ENCODE assay signal across 23 mouse cellular contexts in the genomic region with DNA sequence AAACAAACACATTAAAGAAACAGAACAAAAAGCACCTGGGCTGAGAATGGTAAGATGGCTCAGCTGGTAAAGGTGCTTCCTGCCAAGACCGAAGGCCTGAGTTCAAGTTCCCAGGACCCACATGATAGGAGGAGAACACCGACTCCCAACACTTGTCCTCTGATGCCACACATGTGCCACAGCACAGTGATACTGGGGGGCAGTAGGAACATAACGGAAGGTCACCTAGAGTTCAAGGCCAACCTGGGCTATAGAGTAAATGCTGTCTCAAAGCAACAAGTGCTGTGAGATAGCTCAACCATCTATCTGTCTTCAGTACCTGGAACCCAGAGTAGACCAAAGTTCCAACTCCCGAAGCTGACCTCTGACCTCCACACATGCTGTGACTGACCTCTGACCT. TPM values are rescaled to one million over a fixed set of nuclear protein-coding genes. Genes with fewer than 3 reads are reported as not detected.
DNase-seq lines count a peak whose midpoint lies in the region; ATAC-seq and TF ChIP-seq lines count a peak whose summit lies in the region.
"Had no signal": no experiment of that assay in that cellular context is flagged by ENCODE, and none has a peak within 500 bp of the region (broad histone marks: within the 10 kb centered on the region; RNA-seq: fewer than 3 reads in every experiment).

No protein-coding gene starts in this region.

- TF ChIP-seq CTCF in spleen, adult 2 months (IDR thresholded peaks at IDR 0.05; ENCODE audit: extremely low read depth, insufficient read depth, insufficient read length, insufficient replicate concordance): no peak
- no peak for TF ChIP-seq CTCF in intestine, postnatal 0 days (IDR thresholded peaks at IDR 0.05; ENCODE audit: low read depth)

- no peak overlapping the region for H3K4me2 ChIP-seq in heart, embryonic 13.5 days
- H3K4me2 ChIP-seq in heart, embryonic 11.5 days: no peak overlapping the region
- H3K4me2 ChIP-seq in intestine, postnatal 0 days (replicated peaks; ENCODE audit: low read depth): no peak overlapping the region
- H3K4me2 ChIP-seq: embryonic facial prominence, embryonic 12.5 days; forebrain, embryonic 13.5 days; hindbrain, embryonic 14.5 days; limb, embryonic 13.5 days; midbrain, embryonic 13.5 days; neural tube, embryonic 12.5 days had no signal

- H3K4me1 ChIP-seq in heart, embryonic 13.5 days: peaks cover 34% of the 10 kb centered on the region
- H3K4me1 ChIP-seq in heart, embryonic 11.5 days (ENCODE audit: control insufficient read depth, insufficient read depth, low read length): no peaks in the 10 kb centered on the region
- peaks cover 11% of the 10 kb centered on the region; the same call in 1 of the 2 replicates for H3K4me1 ChIP-seq in spleen, adult 2 months (ENCODE audit: control insufficient read depth, insufficient read depth, insufficient read length)
- H3K4me1 ChIP-seq in intestine, postnatal 0 days (replicated peaks; ENCODE audit: control insufficient read depth, insufficient read depth, low read length): peaks cover 10% of the 10 kb centered on the region; the same call in 1 of the 2 replicates
- H3K4me1 ChIP-seq: embryonic facial prominence, embryonic 12.5 days; forebrain, embryonic 13.5 days; limb, embryonic 13.5 days; midbrain, embryonic 13.5 days; neural tube, embryonic 12.5 days had no signal

- peaks cover 100% of the 10 kb centered on the region for H3K79me2 ChIP-seq in macrophage (ENCODE audit: inconsistent target)

- no peak for DNase-seq in spleen, adult 2 months (ENCODE audit: low read depth in 1 of 2, low spot score in 2 of 2)
- no peak for DNase-seq in spleen, postnatal 36 days (ENCODE audit: low spot score in 2 of 2)
- no peak for DNase-seq in left cerebral cortex, adult 9 months (ENCODE audit: low spot score in 2 of 2)
- no peak for DNase-seq in lung, postnatal 36 days
- DNase-seq: adrenal gland, adult 8-10 months; cerebellum, adult 11 months; cerebellum, postnatal 10 days; kidney, adult 11 months; lung, adult 2 months had no signal

- peaks cover 37% of the 10 kb centered on the region for H3K36me3 ChIP-seq in heart, embryonic 13.5 days
- peaks cover 3% of the 10 kb centered on the region for H3K36me3 ChIP-seq in heart, embryonic 11.5 days (ENCODE audit: control insufficient read depth, insufficient read depth, low read length)
- H3K36me3 ChIP-seq in spleen, adult 2 months (ENCODE audit: control insufficient read depth, insufficient read depth, low read length): peaks cover 6% of the 10 kb centered on the region
- peaks cover 4% of the 10 kb centered on the region for H3K36me3 ChIP-seq in intestine, postnatal 0 days (ENCODE audit: control insufficient read depth, insufficient read depth)
- peaks cover 50% of the 10 kb centered on the region for H3K36me3 ChIP-seq in macrophage (ENCODE audit: inconsistent target)
- H3K36me3 ChIP-seq: midbrain, embryonic 13.5 days; neural tube, embryonic 12.5 days had no signal

- H3K9ac ChIP-seq in heart, embryonic 13.5 days: no peak overlapping the region
- H3K9ac ChIP-seq in heart, embryonic 11.5 days (ENCODE audit: low read depth, low read length): no peak overlapping the region
- H3K9ac ChIP-seq in intestine, postnatal 0 days (ENCODE audit: low read depth, low read length): no peak overlapping the region
- H3K9ac ChIP-seq: embryonic facial prominence, embryonic 12.5 days; forebrain, embryonic 13.5 days; hindbrain, embryonic 14.5 days; limb, embryonic 13.5 days; midbrain, embryonic 13.5 days; neural tube, embryonic 12.5 days had no signal

- no peak for TF ChIP-seq POLR2A in spleen, adult 2 months (IDR thresholded peaks at IDR 0.05; ENCODE audit: low read depth, low read length)

- no peak overlapping the region for H3K4me3 ChIP-seq in heart, embryonic 13.5 days
- no peak overlapping the region for H3K4me3 ChIP-seq in heart, embryonic 11.5 days (ENCODE audit: low read depth, low read length)
- 0 out of 2 replicates have a peak overlapping the region, but pooled peaks have one; percentile 2 for H3K4me3 ChIP-seq in spleen, adult 2 months (ENCODE audit: extremely low read depth, insufficient read depth, insufficient read length)
- no peak overlapping the region for H3K4me3 ChIP-seq in intestine, postnatal 0 days (ENCODE audit: low read depth, low read length)
- H3K4me3 ChIP-seq in macrophage (ENCODE audit: inconsistent target): no peak overlapping the region
- H3K4me3 ChIP-seq: embryonic facial prominence, embryonic 12.5 days; erythroblast, embryonic 14.5 days; forebrain, embryonic 13.5 days; heart, adult 2 months; limb, embryonic 13.5 days; midbrain, embryonic 13.5 days; neural tube, embryonic 12.5 days had no signal

- H3K27me3 ChIP-seq in heart, embryonic 13.5 days (replicated peaks): no peaks in the 10 kb centered on the region
- no peaks in the 10 kb centered on the region for H3K27me3 ChIP-seq in heart, embryonic 11.5 days (ENCODE audit: control insufficient read depth, insufficient read depth, low read length)
- no peaks in the 10 kb centered on the region for H3K27me3 ChIP-seq in spleen, adult 2 months (ENCODE audit: control insufficient read depth, insufficient read depth, low read length)
- H3K27me3 ChIP-seq in intestine, postnatal 0 days (replicated peaks; ENCODE audit: control insufficient read depth, insufficient read depth, low read length): no peaks in the 10 kb centered on the region
- H3K27me3 ChIP-seq: embryonic facial prominence, embryonic 12.5 days; forebrain, embryonic 13.5 days; limb, embryonic 13.5 days; midbrain, embryonic 13.5 days; neural tube, embryonic 12.5 days had no signal

- no peaks in the 10 kb centered on the region for H3K9me3 ChIP-seq in heart, embryonic 13.5 days
- H3K9me3 ChIP-seq in heart, embryonic 11.5 days (replicated peaks; ENCODE audit: control insufficient read depth, low read length): no peaks in the 10 kb centered on the region
- H3K9me3 ChIP-seq in intestine, postnatal 0 days (ENCODE audit: control insufficient read depth): no peaks in the 10 kb centered on the region
- H3K9me3 ChIP-seq: embryonic facial prominence, embryonic 12.5 days; forebrain, embryonic 13.5 days; limb, embryonic 13.5 days; midbrain, embryonic 13.5 days; neural tube, embryonic 12.5 days had no signal

- H3K27ac ChIP-seq in heart, embryonic 13.5 days (replicated peaks): peak overlapping the region; percentile 63
- no peak overlapping the region for H3K27ac ChIP-seq in heart, embryonic 11.5 days (ENCODE audit: low read depth, low read length)
- peak overlapping the region; percentile 77 for H3K27ac ChIP-seq in spleen, adult 2 months (ENCODE audit: insufficient read depth, low read length)
- peak overlapping the region; percentile 52; the same call in 1 of the 2 replicates for H3K27ac ChIP-seq in intestine, postnatal 0 days (ENCODE audit: low read depth, low read length)
- peak overlapping the region; percentile 62 for H3K27ac ChIP-seq in macrophage
- H3K27ac ChIP-seq: embryonic facial prominence, embryonic 12.5 days; forebrain, embryonic 13.5 days; heart, adult 2 months; hindbrain, embryonic 14.5 days; limb, embryonic 13.5 days; midbrain, embryonic 13.5 days; neural tube, embryonic 12.5 days had no signal

- WGBS in heart, embryonic 13.5 days: 79% methylated on average over 4 of the region's 4 CpGs
- WGBS in heart, embryonic 11.5 days (ENCODE audit: insufficient replicate concordance): 84% methylated on average over 4 of the region's 4 CpGs
- 82% methylated on average over 4 of the region's 4 CpGs for whole genome bisulfite sequencing in spleen, adult 2 months
- WGBS in intestine, postnatal 0 days: 84% methylated on average over 4 of the region's 4 CpGs
- WGBS in macrophage (ENCODE audit: missing documents): 100% methylated on average over 4 of the region's 4 CpGs

- no peak for ATAC-seq in heart, embryonic 13.5 days (ENCODE audit: extremely low read depth, insufficient number of reproducible peaks, low FRiP score, low TSS enrichment)
- no peak for ATAC-seq in heart, embryonic 11.5 days (replicated peaks; ENCODE audit: insufficient number of reproducible peaks, low FRiP score, low TSS enrichment)
- ATAC-seq in intestine, postnatal 0 days: no peak
- ATAC-seq: forebrain, embryonic 13.5 days; midbrain, embryonic 13.5 days had no signal

RNA-seq across cellular contexts. Expression of a gene that starts 13.9 kb away (rescaled TPM):
- 33.1 and 36.3 TPM in 2 replicates for polyA plus RNA-seq in heart, embryonic 13.5 days (2015; fragmentation: Nextera tagmentation; extraction: Ambion mirVana)
- polyA plus RNA-seq in heart, embryonic 11.5 days (2014; fragmentation: Nextera tagmentation; extraction: Ambion mirVana): 48.5 and 50.0 TPM in 2 replicates
- polyA plus RNA-seq in spleen, adult 2 months (2012; rRNA removed): 21.3 and 26.0 TPM in 2 replicates
- 51.2 and 62.5 TPM in 2 replicates for polyA plus RNA-seq in intestine, postnatal 0 days (2015; fragmentation: Nextera tagmentation; extraction: Ambion mirVana)
- 100 to 1,000 TPM in 21 of 26 experiments, 10 to 100 TPM in 5; 34.6 to 696 (median 309) TPM for total RNA-seq in macrophage (2018; cell fraction: chromatin; rRNA removed)
- 100 to 1,000 TPM; 399 to 863 (median 568) TPM for total RNA-seq in macrophage (2018; cell fraction: cytosol; rRNA removed)
- 100 to 1,000 TPM in 25 of 26 experiments, 10 to 100 TPM in 1; 95.3 to 878 (median 543) TPM for total RNA-seq in macrophage (2018; cell fraction: nucleus; rRNA removed)
- 326 to 439 TPM (median 351 TPM) in 3 replicates for polyA plus RNA-seq in macrophage (2018)

RNA-seq across cellular contexts. Expression of a gene that starts 39.3 kb away (rescaled TPM):
- 0.09 and 0.27 TPM in 2 replicates for polyA plus RNA-seq in heart, embryonic 13.5 days (2015; fragmentation: Nextera tagmentation; extraction: Ambion mirVana)
- 0.32 and 0.56 TPM in 2 replicates for polyA plus RNA-seq in heart, embryonic 11.5 days (2014; fragmentation: Nextera tagmentation; extraction: Ambion mirVana)
- polyA plus RNA-seq in spleen, adult 2 months (2012; rRNA removed): not detected in 2 replicates
- polyA plus RNA-seq in intestine, postnatal 0 days (2015; fragmentation: Nextera tagmentation; extraction: Ambion mirVana): not detected in 2 replicates
- 10 to 100 TPM in 1 of 26 experiments, 1 to 10 TPM in 23, under 1 TPM in 2; 0.58 to 11.1 (median 3.1) TPM for total RNA-seq in macrophage (2018; cell fraction: chromatin; rRNA removed)
- total RNA-seq in macrophage (2018; cell fraction: cytosol; rRNA removed): 1 to 10 TPM in 1 of 26 experiments, under 1 TPM in 24, not detected in 1; 0.07 to 2.0 (median 0.21) TPM
- 1 to 10 TPM in 15 of 26 experiments, under 1 TPM in 11; 0.20 to 5.0 (median 1.1) TPM for total RNA-seq in macrophage (2018; cell fraction: nucleus; rRNA removed)
- polyA plus RNA-seq in macrophage (2018): 0.27 to 0.30 TPM in 2 of 3 replicates, not detected in the other
- total RNA-seq: gastrocnemius, adult 8-10 months; heart, adult 2 months had no signal
- polyA plus RNA-seq: erythroblast, embryonic 14.5 days; heart, adult 2 months; large intestine, adult 2 months; neural tube, embryonic 12.5 days had no signal
